Comparison of ENCODE assay signal across 16 mouse cellular contexts in genomic region chr5:88595537-88596455, GRCm38 (mm10). TPM values are rescaled to one million over a fixed set of nuclear protein-coding genes. Genes with fewer than 3 reads are reported as not detected.
DNase-seq lines count a peak whose midpoint lies in the region; ATAC-seq lines count a peak whose summit lies in the region.
"Had no signal": no experiment of that assay in that cellular context is flagged by ENCODE, and none has a peak within 500 bp of the region (broad histone marks: within the 10 kb centered on the region; RNA-seq: fewer than 3 reads in every experiment).

No protein-coding gene starts in this region.

- no peaks in the 10 kb centered on the region; the same call in 1 of the 2 replicates for H3K4me1 ChIP-seq in midbrain, embryonic 15.5 days
- H3K4me1 ChIP-seq in midbrain, embryonic 10.5 days: no peaks in the 10 kb centered on the region
- no peaks in the 10 kb centered on the region for H3K4me1 ChIP-seq in liver, embryonic 11.5 days (replicated peaks; ENCODE audit: control insufficient read depth, insufficient read depth, low read length)
- H3K4me1 ChIP-seq: forebrain, embryonic 12.5 days; hindbrain, embryonic 10.5 days; limb, embryonic 10.5 days had no signal

- no peaks in the 10 kb centered on the region for H3K9me3 ChIP-seq in midbrain, embryonic 15.5 days
- H3K9me3 ChIP-seq in midbrain, embryonic 10.5 days (replicated peaks): no peaks in the 10 kb centered on the region
- H3K9me3 ChIP-seq in liver, embryonic 11.5 days (ENCODE audit: control insufficient read depth, low read length): no peaks in the 10 kb centered on the region
- H3K9me3 ChIP-seq: embryonic facial prominence, embryonic 13.5 days; forebrain, embryonic 12.5 days; heart, embryonic 12.5 days; hindbrain, embryonic 10.5 days; limb, embryonic 10.5 days had no signal

- no peaks in the 10 kb centered on the region for H3K27me3 ChIP-seq in midbrain, embryonic 15.5 days (replicated peaks)
- no peaks in the 10 kb centered on the region for H3K27me3 ChIP-seq in midbrain, embryonic 10.5 days (ENCODE audit: low read depth, poor library complexity, severe bottlenecking)
- H3K27me3 ChIP-seq in liver, embryonic 11.5 days (replicated peaks; ENCODE audit: control insufficient read depth, insufficient read depth, low read length): no peaks in the 10 kb centered on the region
- H3K27me3 ChIP-seq: embryonic facial prominence, embryonic 13.5 days; forebrain, embryonic 12.5 days; heart, embryonic 12.5 days had no signal

- 0 out of 2 replicates have a peak, but pooled peaks have one; percentile 28 for ATAC-seq in midbrain, embryonic 15.5 days (replicated peaks)
- ATAC-seq in liver, embryonic 11.5 days (replicated peaks; ENCODE audit: low FRiP score): 0 out of 2 replicates have a peak, but pooled peaks have one; percentile 32
- ATAC-seq: intestine, embryonic 16.5 days had no signal

- peak; percentile 18 for DNase-seq in adrenal gland, postnatal 10 days
- DNase-seq in adrenal gland, adult 8-10 months: no peak
- DNase-seq in midbrain, embryonic 10.5 days (ENCODE audit: low spot score): no peak
- no peak for DNase-seq in liver, embryonic 11.5 days (ENCODE audit: low spot score)
- peak; percentile 15 for DNase-seq in skeletal muscle tissue, adult 2 months (ENCODE audit: low read depth, low spot score)
- no peak for DNase-seq in right cerebral cortex, postnatal 10 days (ENCODE audit: low spot score in 2 of 2)
- no peak for DNase-seq in layer of hippocampus, postnatal 10 days (ENCODE audit: low spot score in 2 of 2)
- DNase-seq: cerebellum, adult 9-11 months; layer of hippocampus, postnatal 36 days had no signal

- H3K36me3 ChIP-seq in midbrain, embryonic 15.5 days (replicated peaks): 0 out of 2 replicates have a peak, but pooled peaks cover 3% of the 10 kb centered on the region
- H3K36me3 ChIP-seq in midbrain, embryonic 10.5 days: peaks cover 19% of the 10 kb centered on the region
- H3K36me3 ChIP-seq in liver, embryonic 11.5 days (ENCODE audit: control insufficient read depth, insufficient read depth, low read length): no peaks in the 10 kb centered on the region
- H3K36me3 ChIP-seq: embryonic facial prominence, embryonic 13.5 days; heart, embryonic 12.5 days; limb, embryonic 10.5 days had no signal

- 88% methylated on average over 5 of the region's 5 CpGs for WGBS in midbrain, embryonic 15.5 days
- WGBS in midbrain, embryonic 10.5 days: 86% methylated on average over 5 of the region's 5 CpGs
- 71% methylated on average over 5 of the region's 5 CpGs for WGBS in liver, embryonic 11.5 days

- H3K4me2 ChIP-seq in midbrain, embryonic 15.5 days: no peak overlapping the region
- H3K4me2 ChIP-seq in liver, embryonic 11.5 days: no peak overlapping the region
- H3K4me2 ChIP-seq: embryonic facial prominence, embryonic 13.5 days; forebrain, embryonic 12.5 days; heart, embryonic 12.5 days had no signal

- no peak overlapping the region for H3K4me3 ChIP-seq in midbrain, embryonic 15.5 days
- no peak overlapping the region for H3K4me3 ChIP-seq in midbrain, embryonic 10.5 days
- H3K4me3 ChIP-seq in liver, embryonic 11.5 days (ENCODE audit: low read depth, low read length): no peak overlapping the region
- H3K4me3 ChIP-seq: embryonic facial prominence, embryonic 13.5 days; forebrain, embryonic 12.5 days; heart, embryonic 12.5 days; hindbrain, embryonic 10.5 days; limb, embryonic 10.5 days had no signal

- no peak overlapping the region for H3K27ac ChIP-seq in midbrain, embryonic 15.5 days
- H3K27ac ChIP-seq in midbrain, embryonic 10.5 days (replicated peaks): no peak overlapping the region
- H3K27ac ChIP-seq in liver, embryonic 11.5 days (ENCODE audit: low read depth, low read length): no peak overlapping the region
- H3K27ac ChIP-seq: embryonic facial prominence, embryonic 13.5 days; forebrain, embryonic 12.5 days; hindbrain, embryonic 10.5 days; limb, embryonic 10.5 days had no signal

- no peak overlapping the region for H3K9ac ChIP-seq in midbrain, embryonic 15.5 days
- H3K9ac ChIP-seq in liver, embryonic 11.5 days (ENCODE audit: low read depth, low read length): no peak overlapping the region
- H3K9ac ChIP-seq: embryonic facial prominence, embryonic 13.5 days; forebrain, embryonic 12.5 days; heart, embryonic 12.5 days had no signal

RNA-seq across cellular contexts. Expression of gene Rufy3, which starts 31.0 kb away (rescaled TPM):
- total RNA-seq in adrenal gland, postnatal 10 days (2021): 10 to 100 TPM; 20.7 to 32.5 TPM
- total RNA-seq in adrenal gland, adult 8-10 months (2022): 10 to 100 TPM; 31.8 to 45.7 (median 40.1) TPM
- polyA plus RNA-seq in midbrain, embryonic 15.5 days (2015; fragmentation: Nextera tagmentation; extraction: Ambion mirVana): 309 and 321 TPM in 2 replicates
- polyA plus RNA-seq in midbrain, embryonic 10.5 days (2016; fragmentation: Nextera tagmentation; extraction: Ambion mirVana): 46.8 and 90.3 TPM in 2 replicates
- polyA plus RNA-seq in liver, embryonic 11.5 days (2014; fragmentation: Nextera tagmentation; extraction: Ambion mirVana): 9.1 and 10.7 TPM in 2 replicates
- total RNA-seq in layer of hippocampus, postnatal 10 days (2021): 100 to 1,000 TPM; 184 to 188 TPM

RNA-seq across cellular contexts. Expression of gene Utp3, which starts 41.5 kb away (rescaled TPM):
- 10 to 100 TPM; 30.5 to 31.9 TPM for total RNA-seq in adrenal gland, postnatal 10 days (2021)
- 10 to 100 TPM; 30.5 to 39.0 (median 35.2) TPM for total RNA-seq in adrenal gland, adult 8-10 months (2022)
- polyA plus RNA-seq in midbrain, embryonic 15.5 days (2015; fragmentation: Nextera tagmentation; extraction: Ambion mirVana): 45.1 and 46.9 TPM in 2 replicates
- 72.4 and 78.3 TPM in 2 replicates for polyA plus RNA-seq in midbrain, embryonic 10.5 days (2016; fragmentation: Nextera tagmentation; extraction: Ambion mirVana)
- polyA plus RNA-seq in liver, embryonic 11.5 days (2014; fragmentation: Nextera tagmentation; extraction: Ambion mirVana): 74.5 and 77.7 TPM in 2 replicates
- total RNA-seq in layer of hippocampus, postnatal 10 days (2021): 10 to 100 TPM; 29.7 to 31.0 TPM

Comparison
In these comparisons a context has a peak if more than half of its experiments do, and no peak if none do; other contexts are left out.
1. DNase-seq: peak in adrenal gland, postnatal 10 days (single experiment) and skeletal muscle tissue, adult 2 months (single experiment); none in adrenal gland, adult 8-10 months (single experiment), midbrain, embryonic 10.5 days (single experiment), liver, embryonic 11.5 days (single experiment), right cerebral cortex, postnatal 10 days (0 of 2) and layer of hippocampus, postnatal 10 days (0 of 2).